ENCODE assay signal across 12 mouse cellular contexts in genomic region chr2:66081876-66082275, GRCm38 (mm10). TPM values are rescaled to one million over a fixed set of nuclear protein-coding genes. Genes with fewer than 3 reads are reported as not detected.
DNase-seq lines count a peak whose midpoint lies in the region; ATAC-seq and TF ChIP-seq lines count a peak whose summit lies in the region.
"Had no signal": no experiment of that assay in that cellular context is flagged by ENCODE, and none has a peak within 500 bp of the region (broad histone marks: within the 10 kb centered on the region; RNA-seq: fewer than 3 reads in every experiment).

No protein-coding gene starts in this region.

- DNase-seq in adrenal gland, postnatal 10 days, result peak; percentile 43
- DNase-seq in adrenal gland, adult 8-10 months, result no peak
- peak; percentile 73 for DNase-seq in hindbrain, postnatal 0 days (ENCODE audit: low spot score)
- DNase-seq in hindbrain, embryonic 14.5 days (ENCODE audit: low spot score), result no peak
- DNase-seq in right cerebral cortex, postnatal 4 days, result peak; percentile 13
- DNase-seq in right cerebral cortex, postnatal 36 days (ENCODE audit: low spot score in 2 of 2), result no peak
- no peak for DNase-seq in spleen, postnatal 10 days (ENCODE audit: low spot score in 2 of 2)
- no peak for DNase-seq in right cerebral cortex, adult 2 months (ENCODE audit: low spot score in 2 of 2)
- DNase-seq: heart, postnatal 14 days; liver, postnatal 0 days had no signal

- H3K4me1 ChIP-seq in hindbrain, postnatal 0 days (ENCODE audit: insufficient read depth, low read length), result no peaks in the 10 kb centered on the region
- no peaks in the 10 kb centered on the region for H3K4me1 ChIP-seq in hindbrain, embryonic 14.5 days (replicated peaks; ENCODE audit: control insufficient read depth, insufficient read depth, low read length)
- H3K4me1 ChIP-seq: intestine, embryonic 15.5 days; midbrain, embryonic 13.5 days had no signal

- H3K9ac ChIP-seq in hindbrain, postnatal 0 days (replicated peaks; ENCODE audit: low read length), result no peak overlapping the region
- no peak overlapping the region for H3K9ac ChIP-seq in hindbrain, embryonic 14.5 days
- H3K9ac ChIP-seq: intestine, embryonic 15.5 days; liver, postnatal 0 days; midbrain, embryonic 13.5 days had no signal

- H3K27ac ChIP-seq in hindbrain, postnatal 0 days, result no peak overlapping the region
- no peak overlapping the region for H3K27ac ChIP-seq in hindbrain, embryonic 14.5 days
- H3K27ac ChIP-seq: intestine, embryonic 15.5 days; midbrain, embryonic 13.5 days had no signal

- no peak overlapping the region for H3K4me2 ChIP-seq in hindbrain, postnatal 0 days (ENCODE audit: low read depth, low read length)
- H3K4me2 ChIP-seq in hindbrain, embryonic 14.5 days (replicated peaks), result no peak overlapping the region
- H3K4me2 ChIP-seq: intestine, embryonic 15.5 days; midbrain, embryonic 13.5 days had no signal

- WGBS in hindbrain, postnatal 0 days, result 43% methylated on average over 4 of the region's 4 CpGs
- 78% methylated on average over 4 of the region's 4 CpGs for WGBS in hindbrain, embryonic 14.5 days

- no peak for TF ChIP-seq CTCF in hindbrain, postnatal 0 days (IDR thresholded peaks at IDR 0.05; ENCODE audit: low read depth)

- no peaks in the 10 kb centered on the region for H3K27me3 ChIP-seq in hindbrain, postnatal 0 days (ENCODE audit: insufficient read depth, low read length)
- H3K27me3 ChIP-seq in hindbrain, embryonic 14.5 days (ENCODE audit: control insufficient read depth, insufficient read depth, low read length), result no peaks in the 10 kb centered on the region
- H3K27me3 ChIP-seq: intestine, embryonic 15.5 days; midbrain, embryonic 13.5 days had no signal

- H3K4me3 ChIP-seq in hindbrain, postnatal 0 days (ENCODE audit: low read length), result no peak overlapping the region
- H3K4me3 ChIP-seq in hindbrain, embryonic 14.5 days (replicated peaks; ENCODE audit: low read length), result no peak overlapping the region
- H3K4me3 ChIP-seq: intestine, embryonic 15.5 days; midbrain, embryonic 13.5 days had no signal

- H3K36me3 ChIP-seq in hindbrain, postnatal 0 days (ENCODE audit: insufficient read depth, low read length), result no peaks in the 10 kb centered on the region
- H3K36me3 ChIP-seq in hindbrain, embryonic 14.5 days (replicated peaks; ENCODE audit: control insufficient read depth, insufficient read depth), result no peaks in the 10 kb centered on the region
- H3K36me3 ChIP-seq: intestine, embryonic 15.5 days; midbrain, embryonic 13.5 days had no signal

- ATAC-seq in hindbrain, postnatal 0 days, result no peak
- no peak for ATAC-seq in hindbrain, embryonic 14.5 days (ENCODE audit: low FRiP score)
- ATAC-seq: intestine, embryonic 15.5 days; liver, postnatal 0 days; midbrain, embryonic 13.5 days had no signal

- no peaks in the 10 kb centered on the region; the same call in 1 of the 2 replicates for H3K9me3 ChIP-seq in hindbrain, postnatal 0 days (ENCODE audit: low read length)
- H3K9me3 ChIP-seq in hindbrain, embryonic 14.5 days (ENCODE audit: control insufficient read depth, low read length), result no peaks in the 10 kb centered on the region
- H3K9me3 ChIP-seq: intestine, embryonic 15.5 days; midbrain, embryonic 13.5 days had no signal

RNA-seq across cellular contexts. Expression of gene Galnt3, which starts 42.9 kb away (rescaled TPM):
- total RNA-seq in adrenal gland, postnatal 10 days (2021), result 1 to 10 TPM in 1 of 2 experiments, under 1 TPM in 1; 0.76 to 1.4 TPM
- 1 to 10 TPM; 1.3 to 3.5 (median 2.5) TPM for total RNA-seq in adrenal gland, adult 8-10 months (2022)
- total RNA-seq in hindbrain, postnatal 0 days (2014; rRNA removed), result 0.40 and 4.9 TPM in 2 replicates
- 0.65 and 1.1 TPM in 2 replicates for polyA plus RNA-seq in hindbrain, postnatal 0 days (2015; fragmentation: Nextera tagmentation; extraction: Ambion mirVana)
- polyA plus RNA-seq in hindbrain, embryonic 14.5 days (2014; fragmentation: Nextera tagmentation; extraction: Ambion mirVana), result 0.70 and 1.4 TPM in 2 replicates

Comparison
In these comparisons a context has a peak if more than half of its experiments do, and no peak if none do; other contexts are left out.
1. DNase-seq: peak in adrenal gland, postnatal 10 days (single experiment), hindbrain, postnatal 0 days (single experiment) and right cerebral cortex, postnatal 4 days (single experiment); none in adrenal gland, adult 8-10 months (single experiment), hindbrain, embryonic 14.5 days (single experiment), right cerebral cortex, postnatal 36 days (0 of 2), spleen, postnatal 10 days (0 of 2) and right cerebral cortex, adult 2 months (0 of 2).